Mouse (Mus musculus) hindbrain, embryonic 15.5 days (tissue): Measurements from ENCODE around the gene Zdhhc1. TPM values are rescaled to one million over a fixed set of nuclear protein-coding genes. Genes with fewer than 3 reads are reported as not detected.

Experiments used
- ATAC-seq: fragments of 200-750 bp; cut with Nextera tagmentation; 2 replicates; pipeline ENCODE4 v1.8.0; 2017; ENCODE audit warnings: low read depth, moderate number of reproducible peaks, moderate TSS enrichment; ENCODE audit not compliant: low FRiP score
- H3K27ac ChIP-seq: fragments of 300-500 bp; sonication (generic); replicated peaks from 2 replicates; pipeline ENCODE4 v1.5.1; 2015; ENCODE audit warnings: mild to moderate bottlenecking, inconsistent platforms
- H3K27me3 ChIP-seq: fragments of 300-500 bp; sonication (generic); 2 replicates; pipeline ENCODE4 v1.6.1; 2015; ENCODE audit warnings: control low read depth, inconsistent platforms
- H3K36me3 ChIP-seq: fragments of 300-500 bp; sonication (generic); 2 replicates; pipeline ENCODE4 v1.6.1; 2015; ENCODE audit warnings: control low read depth, inconsistent platforms
- H3K4me1 ChIP-seq: fragments of 300-500 bp; sonication (generic); replicated peaks from 2 replicates; pipeline ENCODE4 v1.6.1; 2015; ENCODE audit warnings: control low read depth, inconsistent platforms
- H3K4me2 ChIP-seq: fragments of 300-500 bp; sonication (generic); 2 replicates; pipeline ENCODE4 v1.6.1; 2015; ENCODE audit warnings: moderate library complexity, mild to moderate bottlenecking, inconsistent platforms
- H3K4me3 ChIP-seq: fragments of 300-500 bp; sonication (generic); 2 replicates; pipeline ENCODE4 v1.5.1; 2015; ENCODE audit warnings: mild to moderate bottlenecking, inconsistent platforms
- H3K9ac ChIP-seq: fragments of 300-500 bp; sonication (generic); 2 replicates; pipeline ENCODE4 v1.6.1; 2015; ENCODE audit warnings: inconsistent platforms
- H3K9me3 ChIP-seq: fragments of 300-500 bp; sonication (generic); 2 replicates; pipeline ENCODE4 v1.6.1; 2016; ENCODE audit warnings: control low read depth, inconsistent platforms
- WGBS: fragments of 180-500 bp; shearing (Covaris S2); methylation state at CpG from one replicate; pipeline ENCODE4 v1.1.7; 2015; 5-methylcytosine and 5-hydroxymethylcytosine counted together
- polyA plus RNA-seq: library from polyadenylated mRNA; unstranded; fragments of >200 nt; fragmentation: Nextera tagmentation; extraction: Ambion mirVana; gene quantifications from 2 replicates; pipeline ENCODE4 v1.2.1, GENCODE M21; 2015

Gene Zdhhc1
- polyA plus RNA-seq, 1 experiment from 2014 or later, result 41.9 TPM

- Histone ChIP-seq H3K4me2 (no peak overlapping the region), H3K9me3 (no peaks in the 10 kb centered on the region), H3K27ac (no peak overlapping the region), H3K36me3 (no peaks in the 10 kb centered on the region), H3K4me1 (peaks cover 17% of the 10 kb centered on the region), H3K9ac (no peak overlapping the region), H3K27me3 (no peaks in the 10 kb centered on the region), H3K4me3 (no peak overlapping the region)
- ATAC-seq, result no peak
- WGBS, result 91% methylated on average over 5 of the region's 5 CpGs
Measured at GRCm38 (mm10) chr8:105448596-105448995, 48.1 kb downstream of the Zdhhc1 start.

- Histone ChIP-seq H3K27me3 (no peaks in the 10 kb centered on the region), H3K4me3 (no peak overlapping the region), H3K36me3 (no peaks in the 10 kb centered on the region), H3K4me2 (no peak overlapping the region), H3K9me3 (no peaks in the 10 kb centered on the region), H3K4me1 (peaks cover 17% of the 10 kb centered on the region), H3K27ac (no peak overlapping the region), H3K9ac (no peak overlapping the region)
- 97% methylated on average over 3 of the region's 3 CpGs for WGBS
- ATAC-seq, result no peak
Measured at GRCm38 (mm10) chr8:105448188-105448587, 48.5 kb downstream of the Zdhhc1 start.

GRCm38 (mm10) chr8:105446127-105446552 is 50.6 kb downstream of the Zdhhc1 start:
- WGBS, result 9% methylated on average over 4 of the region's 4 CpGs
- no peaks in the 10 kb centered on the region for H3K9me3 ChIP-seq
- no peak for ATAC-seq
- H3K36me3 ChIP-seq, result no peaks in the 10 kb centered on the region
- H3K4me2 ChIP-seq, result peak overlapping the region; percentile 22
- H3K27me3 ChIP-seq, result no peaks in the 10 kb centered on the region
- H3K27ac ChIP-seq, result peak overlapping the region; percentile 56
- no peak overlapping the region for H3K9ac ChIP-seq
- peaks cover 14% of the 10 kb centered on the region for H3K4me1 ChIP-seq
- H3K4me3 ChIP-seq, result no peak overlapping the region

- peak; percentile 72; the same call in 1 of the 2 replicates for ATAC-seq
- Histone ChIP-seq H3K27ac (peak overlapping the region; percentile 56), H3K4me2 (peak overlapping the region; percentile 22), H3K4me3 (no peak overlapping the region), H3K27me3 (no peaks in the 10 kb centered on the region), H3K9ac (no peak overlapping the region), H3K36me3 (no peaks in the 10 kb centered on the region), H3K4me1 (peaks cover 14% of the 10 kb centered on the region), H3K9me3 (no peaks in the 10 kb centered on the region)
- 12% methylated on average over 11 of the region's 11 CpGs for WGBS
Measured at GRCm38 (mm10) chr8:105445296-105446126, 51.2 kb downstream of the Zdhhc1 start.

- H3K27ac ChIP-seq, result no peak overlapping the region
- no peaks in the 10 kb centered on the region for H3K36me3 ChIP-seq
- no peak for ATAC-seq
- 93% methylated on average over 5 of the region's 5 CpGs for WGBS
- H3K9ac ChIP-seq, result no peak overlapping the region
- H3K27me3 ChIP-seq, result no peaks in the 10 kb centered on the region
- H3K4me2 ChIP-seq, result no peak overlapping the region
- no peak overlapping the region for H3K4me3 ChIP-seq
- no peaks in the 10 kb centered on the region for H3K9me3 ChIP-seq
- H3K4me1 ChIP-seq, result peaks cover 14% of the 10 kb centered on the region
Measured at GRCm38 (mm10) chr8:105442661-105443060, 54.0 kb downstream of the Zdhhc1 start.

GRCm38 (mm10) chr8:105441433-105441832 is 55.3 kb downstream of the Zdhhc1 start:
- Histone ChIP-seq H3K9ac (no peak overlapping the region), H3K9me3 (no peaks in the 10 kb centered on the region), H3K27ac (no peak overlapping the region), H3K4me2 (no peak overlapping the region), H3K36me3 (no peaks in the 10 kb centered on the region), H3K27me3 (no peaks in the 10 kb centered on the region), H3K4me1 (peaks cover 13% of the 10 kb centered on the region), H3K4me3 (no peak overlapping the region)
- WGBS, result 12% methylated on average over 6 of the region's 6 CpGs
- no peak for ATAC-seq

- no peak for ATAC-seq
- Histone ChIP-seq H3K27me3 (no peaks in the 10 kb centered on the region), H3K27ac (no peak overlapping the region), H3K4me2 (no peak overlapping the region), H3K4me3 (no peak overlapping the region), H3K9me3 (no peaks in the 10 kb centered on the region), H3K9ac (no peak overlapping the region), H3K4me1 (peaks cover 2% of the 10 kb centered on the region; the same call in 1 of the 2 replicates), H3K36me3 (no peaks in the 10 kb centered on the region)
- 41% methylated on average over 5 of the region's 5 CpGs for WGBS
Measured at GRCm38 (mm10) chr8:105438865-105439264, 57.8 kb downstream of the Zdhhc1 start.

GRCm38 (mm10) chr8:105437078-105437748 is 59.5 kb downstream of the Zdhhc1 start:
- no peaks in the 10 kb centered on the region for H3K36me3 ChIP-seq
- H3K4me1 ChIP-seq, result peaks cover 15% of the 10 kb centered on the region
- WGBS, result 87% methylated on average over 5 of the region's 5 CpGs
- no peak overlapping the region for H3K9ac ChIP-seq
- no peaks in the 10 kb centered on the region for H3K9me3 ChIP-seq
- H3K4me3 ChIP-seq, result no peak overlapping the region
- no peak for ATAC-seq
- H3K4me2 ChIP-seq, result no peak overlapping the region
- no peaks in the 10 kb centered on the region for H3K27me3 ChIP-seq
- H3K27ac ChIP-seq, result no peak overlapping the region

GRCm38 (mm10) chr8:105436218-105436617 is 60.5 kb downstream of the Zdhhc1 start:
- Histone ChIP-seq H3K4me3 (no peak overlapping the region), H3K27me3 (no peaks in the 10 kb centered on the region), H3K27ac (no peak overlapping the region), H3K36me3 (no peaks in the 10 kb centered on the region), H3K4me2 (no peak overlapping the region), H3K4me1 (peaks cover 21% of the 10 kb centered on the region), H3K9ac (no peak overlapping the region), H3K9me3 (no peaks in the 10 kb centered on the region)
- 75% methylated on average over 5 of the region's 5 CpGs for WGBS
- ATAC-seq, result no peak

- Histone ChIP-seq H3K9me3 (no peaks in the 10 kb centered on the region), H3K4me1 (peaks cover 21% of the 10 kb centered on the region), H3K27ac (no peak overlapping the region), H3K4me2 (no peak overlapping the region), H3K9ac (no peak overlapping the region), H3K4me3 (no peak overlapping the region), H3K27me3 (no peaks in the 10 kb centered on the region), H3K36me3 (no peaks in the 10 kb centered on the region)
- ATAC-seq, result no peak
- 64% methylated on average over 5 of the region's 5 CpGs for WGBS
Measured at GRCm38 (mm10) chr8:105434136-105434535, 62.6 kb downstream of the Zdhhc1 start.

GRCm38 (mm10) chr8:105433511-105433910 is 63.2 kb downstream of the Zdhhc1 start:
- H3K4me1 ChIP-seq, result peaks cover 21% of the 10 kb centered on the region
- H3K36me3 ChIP-seq, result no peaks in the 10 kb centered on the region
- H3K27ac ChIP-seq, result no peak overlapping the region
- no peak overlapping the region for H3K4me3 ChIP-seq
- no peak overlapping the region for H3K4me2 ChIP-seq
- H3K9me3 ChIP-seq, result no peaks in the 10 kb centered on the region
- ATAC-seq, result no peak
- H3K27me3 ChIP-seq, result no peaks in the 10 kb centered on the region
- H3K9ac ChIP-seq, result no peak overlapping the region
- 29% methylated on average over 5 of the region's 5 CpGs for WGBS

GRCm38 (mm10) chr8:105433021-105433420 is 63.7 kb downstream of the Zdhhc1 start:
- Histone ChIP-seq H3K4me3 (no peak overlapping the region), H3K36me3 (no peaks in the 10 kb centered on the region), H3K4me2 (no peak overlapping the region), H3K27ac (no peak overlapping the region), H3K9ac (no peak overlapping the region), H3K9me3 (no peaks in the 10 kb centered on the region), H3K27me3 (no peaks in the 10 kb centered on the region), H3K4me1 (peaks cover 21% of the 10 kb centered on the region)
- ATAC-seq, result no peak
- 28% methylated on average over 6 of the region's 6 CpGs for WGBS
